Mouse (Mus musculus): ENCODE measurements around the gene Vcpkmt. TPM values are rescaled to one million over a fixed set of nuclear protein-coding genes. Genes with fewer than 3 reads are reported as not detected.

The Vcpkmt gene
- polyA plus RNA-seq, 1 experiment: 12.4 TPM

DNA sequence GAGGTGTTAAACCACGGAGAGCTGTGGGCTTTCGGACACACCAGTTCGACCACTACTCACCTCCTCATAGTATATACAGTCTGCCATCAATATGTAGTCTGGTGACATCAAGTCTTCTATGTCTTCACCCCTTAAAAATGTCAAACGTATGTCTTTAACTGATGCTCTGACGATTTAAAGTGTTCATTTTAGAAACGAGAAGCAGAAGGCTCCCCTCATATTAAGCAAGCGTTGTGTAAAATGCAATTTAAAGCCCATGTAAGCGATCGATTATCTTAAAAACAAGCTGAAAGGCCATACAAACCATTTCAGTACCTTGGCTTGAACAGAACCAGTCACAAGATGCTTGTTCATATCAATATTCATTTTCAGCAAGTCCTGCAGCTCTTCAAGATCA is 614 bp downstream of the Vcpkmt start:
- no peak overlapping the region for H3K27ac ChIP-seq (ENCODE audit: insufficient read depth, low read length)
- no peak for TF ChIP-seq POLR2A (IDR thresholded peaks at IDR 0.05; ENCODE audit: insufficient read depth, low read length)
- no peak for TF ChIP-seq CTCF (IDR thresholded peaks at IDR 0.05; ENCODE audit: low read depth, low read length)
- TF ChIP-seq EP300 (IDR thresholded peaks at IDR 0.05; ENCODE audit: insufficient read depth, low read depth, low read length): no peak
- peaks cover 2% of the 10 kb centered on the region for H3K36me3 ChIP-seq (ENCODE audit: control insufficient read depth, insufficient read depth, low read length, poor library complexity, severe bottlenecking)

DNA sequence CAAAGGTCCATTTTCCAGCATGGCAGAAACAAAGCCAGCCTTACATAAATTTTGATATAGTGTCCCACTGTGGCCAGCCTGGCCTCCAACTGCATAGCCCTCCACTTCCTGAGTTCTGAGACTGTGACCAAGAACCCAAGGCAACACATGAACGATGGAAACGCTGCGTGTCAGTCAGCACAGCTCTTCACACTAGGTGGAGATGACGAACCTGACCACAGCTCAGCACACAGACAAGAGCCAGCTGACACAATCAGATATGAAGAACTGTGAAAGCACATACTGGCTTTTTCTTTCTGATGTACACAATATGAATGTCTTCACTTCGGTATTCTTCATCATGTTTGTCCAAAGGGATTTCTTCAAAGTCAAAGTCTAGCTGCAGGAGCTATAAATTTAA is 3.2 kb downstream of the Vcpkmt start:
- no peaks in the 10 kb centered on the region for H3K27me3 ChIP-seq (ENCODE audit: control insufficient read depth, insufficient read depth, low read length, poor library complexity, severe bottlenecking)
- H3K9me3 ChIP-seq (replicated peaks; ENCODE audit: control insufficient read depth, insufficient read depth, low read length, poor library complexity, severe bottlenecking): no peaks in the 10 kb centered on the region
- H3K36me3 ChIP-seq (ENCODE audit: control insufficient read depth, insufficient read depth, low read length, poor library complexity, severe bottlenecking): peaks cover 2% of the 10 kb centered on the region
- no peak overlapping the region for H3K27ac ChIP-seq (ENCODE audit: insufficient read depth, low read length)
- H3K9ac ChIP-seq (ENCODE audit: low read depth, poor library complexity, severe bottlenecking): no peak overlapping the region
- no peak overlapping the region for H3K4me3 ChIP-seq (ENCODE audit: low read depth, low read length)
- no peak for TF ChIP-seq CTCF (IDR thresholded peaks at IDR 0.05; ENCODE audit: low read depth, low read length)
- TF ChIP-seq EP300 (IDR thresholded peaks at IDR 0.05; ENCODE audit: insufficient read depth, low read depth, low read length): no peak
- no peak for TF ChIP-seq POLR2A (IDR thresholded peaks at IDR 0.05; ENCODE audit: insufficient read depth, low read length)
- no peaks in the 10 kb centered on the region for H3K4me1 ChIP-seq (ENCODE audit: control insufficient read depth, insufficient read depth, low read length)

More for the DNA sequence above, 614 bp downstream of the Vcpkmt start:
- Histone ChIP-seq H3K9ac (ENCODE audit: low read depth, poor library complexity, severe bottlenecking) (peak overlapping the region; percentile 90), H3K4me3 (ENCODE audit: low read depth, low read length) (peak overlapping the region; percentile 77), H3K4me1 (ENCODE audit: control insufficient read depth, insufficient read depth, low read length) (no peaks in the 10 kb centered on the region), H3K27me3 (ENCODE audit: control insufficient read depth, insufficient read depth, low read length, poor library complexity, severe bottlenecking) (no peaks in the 10 kb centered on the region), H3K9me3 (replicated peaks; ENCODE audit: control insufficient read depth, insufficient read depth, low read length, poor library complexity, severe bottlenecking) (no peaks in the 10 kb centered on the region)

DNA sequence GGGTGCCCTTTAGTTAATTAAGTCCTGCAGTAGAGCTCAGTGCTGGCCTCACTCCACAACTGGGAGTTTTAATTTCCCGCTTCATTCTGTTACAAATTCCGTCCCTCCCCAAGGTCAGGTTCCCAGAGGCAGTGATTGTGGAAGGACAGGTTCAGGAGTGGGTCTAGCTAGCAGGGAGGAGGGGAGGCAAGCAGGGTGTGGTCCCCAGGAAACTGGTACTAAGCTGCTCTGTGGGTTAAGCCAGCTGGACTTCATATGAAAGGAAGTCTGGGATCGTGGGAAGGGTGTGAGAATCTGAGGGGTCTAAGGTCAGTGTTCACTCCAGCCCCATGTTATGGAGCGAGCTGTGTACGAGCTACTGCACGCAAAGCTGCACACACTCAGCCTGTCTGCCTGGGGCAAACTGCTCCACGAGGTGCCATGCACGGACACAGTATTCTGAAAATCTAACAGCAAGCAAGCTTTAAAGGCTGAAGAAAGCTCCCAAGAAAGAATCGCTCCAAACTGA is 6.7 kb downstream of the Vcpkmt start:
- H3K27ac ChIP-seq (ENCODE audit: insufficient read depth, low read length): no peak overlapping the region
- no peaks in the 10 kb centered on the region for H3K9me3 ChIP-seq (replicated peaks; ENCODE audit: control insufficient read depth, insufficient read depth, low read length, poor library complexity, severe bottlenecking)
- H3K9ac ChIP-seq (ENCODE audit: low read depth, poor library complexity, severe bottlenecking): no peak overlapping the region
- no peaks in the 10 kb centered on the region for H3K4me1 ChIP-seq (ENCODE audit: control insufficient read depth, insufficient read depth, low read length)
- TF ChIP-seq POLR2A (IDR thresholded peaks at IDR 0.05; ENCODE audit: insufficient read depth, low read length): no peak
- no peak for TF ChIP-seq CTCF (IDR thresholded peaks at IDR 0.05; ENCODE audit: low read depth, low read length)
- no peak for TF ChIP-seq EP300 (IDR thresholded peaks at IDR 0.05; ENCODE audit: insufficient read depth, low read depth, low read length)
- no peaks in the 10 kb centered on the region for H3K27me3 ChIP-seq (ENCODE audit: control insufficient read depth, insufficient read depth, low read length, poor library complexity, severe bottlenecking)
- peaks cover 2% of the 10 kb centered on the region for H3K36me3 ChIP-seq (ENCODE audit: control insufficient read depth, insufficient read depth, low read length, poor library complexity, severe bottlenecking)
- no peak overlapping the region for H3K4me3 ChIP-seq (ENCODE audit: low read depth, low read length)

DNA sequence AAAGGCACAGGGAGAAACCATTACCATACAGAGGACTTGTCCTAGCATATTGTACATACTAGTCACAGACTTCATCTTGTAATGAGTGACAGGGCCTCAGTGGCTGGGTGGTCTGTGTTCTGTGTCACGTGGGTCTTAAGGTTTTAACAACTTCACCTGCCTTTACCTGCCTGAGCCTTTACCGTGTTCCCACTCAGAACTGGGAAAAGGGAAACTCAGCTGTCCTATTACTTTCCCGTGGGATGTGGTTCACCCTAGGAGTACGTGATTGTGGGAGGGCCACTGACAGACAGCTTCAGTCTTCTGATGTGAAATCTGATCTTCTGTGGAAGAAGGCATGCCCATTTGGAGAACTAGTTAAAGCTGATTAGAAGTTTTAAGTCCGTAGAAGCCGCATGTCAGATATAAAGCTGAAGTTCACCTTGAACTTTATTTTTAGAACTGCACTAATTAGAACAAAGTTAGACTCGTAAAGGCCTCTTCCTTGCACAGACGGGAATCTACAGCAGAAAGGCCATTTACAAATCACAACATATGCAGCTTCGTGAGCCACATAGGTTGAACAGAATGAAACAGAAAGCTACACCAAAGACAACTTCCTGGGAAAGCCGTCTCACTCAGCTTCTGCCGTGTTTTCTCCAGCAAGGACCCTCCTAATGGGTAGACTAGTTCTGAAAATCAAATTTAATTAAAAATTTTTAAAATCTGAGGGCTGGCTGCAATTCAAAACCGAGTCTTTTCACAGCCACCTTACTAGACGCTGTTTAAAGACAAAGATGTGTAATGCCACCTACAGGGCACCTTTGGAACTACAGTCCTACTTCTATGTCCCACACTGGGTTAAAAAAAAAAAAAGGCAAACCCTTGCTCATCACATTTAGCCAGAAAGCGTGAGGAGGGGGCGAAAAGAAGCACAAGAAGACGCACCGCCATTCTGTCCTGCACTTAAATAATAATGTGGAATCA is 8.6 kb downstream of the Vcpkmt start:
- H3K36me3 ChIP-seq (ENCODE audit: control insufficient read depth, insufficient read depth, low read length, poor library complexity, severe bottlenecking): peaks cover 2% of the 10 kb centered on the region; the same call in 1 of the 2 replicates
- TF ChIP-seq CTCF (IDR thresholded peaks at IDR 0.05; ENCODE audit: low read depth, low read length) (no peak), POLR2A (IDR thresholded peaks at IDR 0.05; ENCODE audit: insufficient read depth, low read length) (no peak), EP300 (IDR thresholded peaks at IDR 0.05; ENCODE audit: insufficient read depth, low read depth, low read length) (no peak)
- no peak overlapping the region for H3K9ac ChIP-seq (ENCODE audit: low read depth, poor library complexity, severe bottlenecking)
- H3K9me3 ChIP-seq (replicated peaks; ENCODE audit: control insufficient read depth, insufficient read depth, low read length, poor library complexity, severe bottlenecking): no peaks in the 10 kb centered on the region
- no peaks in the 10 kb centered on the region for H3K27me3 ChIP-seq (ENCODE audit: control insufficient read depth, insufficient read depth, low read length, poor library complexity, severe bottlenecking)
- no peak overlapping the region for H3K27ac ChIP-seq (ENCODE audit: insufficient read depth, low read length)
- H3K4me1 ChIP-seq (ENCODE audit: control insufficient read depth, insufficient read depth, low read length): no peaks in the 10 kb centered on the region
- H3K4me3 ChIP-seq (ENCODE audit: low read depth, low read length): no peak overlapping the region

DNA sequence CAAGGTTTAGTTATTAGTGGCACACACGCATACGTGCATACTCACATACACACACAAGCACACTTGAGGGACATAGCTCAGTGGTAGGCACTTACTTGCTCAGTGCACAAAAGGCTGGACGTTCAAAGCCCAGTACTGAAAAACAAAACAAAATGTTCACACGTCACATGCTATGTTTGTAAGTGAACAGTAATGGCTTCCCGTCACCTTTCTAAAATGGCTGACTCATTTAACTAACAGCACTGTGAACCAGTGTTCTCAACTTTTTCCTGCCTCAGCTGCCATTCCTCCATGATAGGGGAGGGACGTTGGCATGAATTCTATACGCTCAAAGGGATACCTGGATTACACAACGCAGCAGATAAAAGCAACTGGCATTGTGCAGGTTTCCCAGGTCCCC is 9.6 kb downstream of the Vcpkmt start:
- TF ChIP-seq CTCF (IDR thresholded peaks at IDR 0.05; ENCODE audit: low read depth, low read length) (no peak), EP300 (IDR thresholded peaks at IDR 0.05; ENCODE audit: insufficient read depth, low read depth, low read length) (no peak), POLR2A (IDR thresholded peaks at IDR 0.05; ENCODE audit: insufficient read depth, low read length) (no peak)
- H3K4me1 ChIP-seq (ENCODE audit: control insufficient read depth, insufficient read depth, low read length): no peaks in the 10 kb centered on the region
- no peaks in the 10 kb centered on the region for H3K9me3 ChIP-seq (replicated peaks; ENCODE audit: control insufficient read depth, insufficient read depth, low read length, poor library complexity, severe bottlenecking)
- H3K27me3 ChIP-seq (ENCODE audit: control insufficient read depth, insufficient read depth, low read length, poor library complexity, severe bottlenecking): no peaks in the 10 kb centered on the region
- no peak overlapping the region for H3K4me3 ChIP-seq (ENCODE audit: low read depth, low read length)
- no peak overlapping the region for H3K9ac ChIP-seq (ENCODE audit: low read depth, poor library complexity, severe bottlenecking)
- no peak overlapping the region for H3K27ac ChIP-seq (ENCODE audit: insufficient read depth, low read length)
- no peaks in the 10 kb centered on the region for H3K36me3 ChIP-seq (ENCODE audit: control insufficient read depth, insufficient read depth, low read length, poor library complexity, severe bottlenecking)

DNA sequence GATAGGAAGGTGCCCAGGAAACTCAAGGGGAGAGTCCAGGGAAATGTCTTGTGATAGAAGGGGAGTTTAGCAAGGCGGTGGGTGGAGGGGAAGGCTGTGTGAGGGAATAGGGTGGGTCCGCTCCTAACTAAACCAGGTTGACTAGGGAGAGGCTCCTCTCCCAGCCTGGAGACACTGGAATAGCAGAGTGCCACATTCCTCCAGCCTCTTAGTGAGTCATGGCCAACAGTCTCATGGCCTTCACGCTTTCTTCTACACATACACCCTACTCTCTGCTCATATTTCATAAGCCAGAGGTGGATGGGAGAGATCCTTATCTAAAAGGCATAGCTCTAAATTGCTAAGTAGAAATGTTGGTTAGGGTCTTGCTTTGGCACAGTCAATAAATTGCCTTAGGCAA is 12.9 kb downstream of the Vcpkmt start:
- Histone ChIP-seq H3K36me3 (ENCODE audit: control insufficient read depth, insufficient read depth, low read length, poor library complexity, severe bottlenecking) (no peaks in the 10 kb centered on the region), H3K9ac (ENCODE audit: low read depth, poor library complexity, severe bottlenecking) (no peak overlapping the region), H3K4me3 (ENCODE audit: low read depth, low read length) (no peak overlapping the region), H3K9me3 (replicated peaks; ENCODE audit: control insufficient read depth, insufficient read depth, low read length, poor library complexity, severe bottlenecking) (no peaks in the 10 kb centered on the region), H3K4me1 (ENCODE audit: control insufficient read depth, insufficient read depth, low read length) (no peaks in the 10 kb centered on the region), H3K27me3 (ENCODE audit: control insufficient read depth, insufficient read depth, low read length, poor library complexity, severe bottlenecking) (no peaks in the 10 kb centered on the region), H3K27ac (ENCODE audit: insufficient read depth, low read length) (no peak overlapping the region)
- TF ChIP-seq CTCF (IDR thresholded peaks at IDR 0.05; ENCODE audit: low read depth, low read length) (no peak), EP300 (IDR thresholded peaks at IDR 0.05; ENCODE audit: insufficient read depth, low read depth, low read length) (no peak), POLR2A (IDR thresholded peaks at IDR 0.05; ENCODE audit: insufficient read depth, low read length) (no peak)

Data from ES-Bruce4 (cell line).